Mouse (Mus musculus) adrenal gland, postnatal 36 days (tissue): ENCODE measurements around the gene Bola1. TPM values are rescaled to one million over a fixed set of nuclear protein-coding genes. Genes with fewer than 3 reads are reported as not detected.

Experiments used
- DNase-seq, 2 experiments: peaks; one replicate each; pipeline ENCODE4 v3.0.0; 2021; ENCODE audit warnings: mixed read lengths in 1 of 2
- microRNA-seq: library from miRNA; unstranded; fragments of <30 nt; microRNA quantifications from one replicate; pipeline ENCODE4 v1.2.0, GENCODE M21; 2021
- total RNA-seq, 2 experiments: library from RNA; stranded (reverse); gene quantifications; 2 replicates each; pipeline ENCODE4 v1.2.3; 2021

Bola1 gene
- total RNA-seq, 2 experiments from 2014 or later: 26.8 to 41.2 TPM

GRCm38 (mm10) chr3:96155501-96155900 is 64.0 kb downstream of the Bola1 start:
- DNase-seq: no peak

GRCm38 (mm10) chr3:96152611-96153010 is 66.9 kb downstream of the Bola1 start:
- DNase-seq: no peak

DNA sequence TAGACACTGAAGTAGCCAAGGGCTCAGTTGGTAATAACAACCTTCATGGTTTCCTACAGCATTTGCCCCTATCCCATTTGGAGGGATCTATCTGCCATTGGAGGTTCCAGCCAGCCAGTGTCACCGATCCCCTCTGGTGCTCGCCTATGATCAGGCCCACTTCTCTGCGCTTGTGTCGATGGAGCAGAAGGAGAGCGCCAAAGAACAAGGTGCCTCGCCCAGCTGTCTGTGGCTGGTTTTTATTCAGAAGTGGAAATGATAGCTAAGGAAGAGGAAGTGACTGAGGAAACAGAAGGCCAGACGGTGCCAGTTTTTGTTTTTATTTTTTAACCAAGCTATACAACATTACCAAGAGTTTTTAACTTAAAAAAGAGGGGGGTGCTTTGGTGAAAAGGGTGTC is 67.7 kb downstream of the Bola1 start:
- no peak for DNase-seq

- peak in 1 of 2 experiments; percentile 52 for DNase-seq
Observed at GRCm38 (mm10) chr3:96147950-96148349, 71.6 kb downstream of the Bola1 start.

Small RNA genes lying within 50 kb of the gene (microRNA-seq; reads per million reads assigned to microRNA genes)
- gene Gm44492: not detected
- not detected for gene Gm47311
- not detected for gene Gm47313

Other genes with a start within 250 kb of the Bola1 start
- gene Plekho1, start 223.7 kb downstream of the Bola1 start, total RNA-seq: 10 to 100 TPM; 18.5 to 29.8 TPM
- gene Vps45, start 161.2 kb downstream of the Bola1 start, total RNA-seq: 10 to 100 TPM; 30.6 to 34.7 TPM
- 10 to 100 TPM; 34.5 to 39.3 TPM for gene Otud7b, start 115.2 kb downstream of the Bola1 start, total RNA-seq
- gene Mtmr11, start 57.7 kb downstream of the Bola1 start, total RNA-seq: 10 to 100 TPM; 15.6 to 31.5 TPM
- 10 to 100 TPM; 53.6 to 57.9 TPM for gene Sf3b4, start 47.4 kb downstream of the Bola1 start, total RNA-seq
- 1 to 10 TPM; 5.5 to 7.5 TPM for gene Sv2a, start 38.6 kb downstream of the Bola1 start, total RNA-seq
- gene Hist2h2ab, start 156 bp upstream of the Bola1 start, total RNA-seq: 1 to 10 TPM; 7.1 to 8.0 TPM
- 10 to 100 TPM; 60.6 to 68.7 TPM for gene Hist2h2ac, start 1.2 kb upstream of the Bola1 start, total RNA-seq
- 10 to 100 TPM; 16.3 to 17.9 TPM for gene Hist2h2be, start 1.4 kb upstream of the Bola1 start, total RNA-seq
- 10 to 100 TPM; 23.8 to 30.2 TPM for gene Hist2h3c2, start 19.4 kb upstream of the Bola1 start, total RNA-seq
- 100 to 1,000 TPM; 495 to 593 TPM for gene Hist2h2aa2, start 20.6 kb upstream of the Bola1 start, total RNA-seq
- gene Hist2h2aa1, start 25.8 kb upstream of the Bola1 start, total RNA-seq: 10 to 100 TPM in 1 of 2 experiments, 1 to 10 TPM in 1; 2.9 to 13.5 TPM
- not detected for gene Hist2h3c1, start 27.0 kb upstream of the Bola1 start, total RNA-seq
- gene Hist2h4, start 43.6 kb upstream of the Bola1 start, total RNA-seq: 10 to 100 TPM; 25.0 to 26.7 TPM
- 100 to 1,000 TPM in 1 of 2 experiments, 10 to 100 TPM in 1; 100.0 to 108 TPM for gene Hist2h3b, start 48.9 kb upstream of the Bola1 start, total RNA-seq
- gene Hist2h2bb, start 50.0 kb upstream of the Bola1 start, total RNA-seq: 100 to 1,000 TPM; 103 to 116 TPM
- gene Fcgr1, start 74.3 kb upstream of the Bola1 start, total RNA-seq: 1 to 10 TPM; 1.7 to 1.9 TPM
- not detected for gene BC107364, start 232.6 kb upstream of the Bola1 start, total RNA-seq